Mouse (Mus musculus) G1E (cell line): ENCODE measurements at regions not wholly inside any gene's neighbourhood (a gene's known extent, or its start where the extent isn't known, plus 50 kb on each side); places are given as distances from the start of the nearest gene placed in this dataset.

Experiments used
- CTCF ChIP-seq: IDR thresholded peaks from 2 replicates; pipeline ENCODE4 v1.5.1; 2012; ENCODE audit warnings: low read depth, low read length, inconsistent platforms, mixed read lengths
- GATA1 ChIP-seq: IDR thresholded peaks from 2 replicates; pipeline ENCODE4 v1.6.1; 2012; ENCODE audit warnings: borderline replicate concordance, low read length, inconsistent platforms, mixed read lengths

GRCm38 (mm10) chr4:131417159-131417748 is 420.8 kb downstream of the Ptpru start:
- TF ChIP-seq CTCF (no peak), GATA1 (no peak)
